Mouse (Mus musculus) lung, adult 18-20 months (tissue): Measurements from ENCODE around the gene Pigc.

ENCODE experiments used
- DNase-seq, 2 experiments: peaks; one replicate each; pipeline ENCODE4 v3.0.0; 2022; ENCODE audit warnings: mixed read lengths in 2 of 2

Gene Pigc

DNA sequence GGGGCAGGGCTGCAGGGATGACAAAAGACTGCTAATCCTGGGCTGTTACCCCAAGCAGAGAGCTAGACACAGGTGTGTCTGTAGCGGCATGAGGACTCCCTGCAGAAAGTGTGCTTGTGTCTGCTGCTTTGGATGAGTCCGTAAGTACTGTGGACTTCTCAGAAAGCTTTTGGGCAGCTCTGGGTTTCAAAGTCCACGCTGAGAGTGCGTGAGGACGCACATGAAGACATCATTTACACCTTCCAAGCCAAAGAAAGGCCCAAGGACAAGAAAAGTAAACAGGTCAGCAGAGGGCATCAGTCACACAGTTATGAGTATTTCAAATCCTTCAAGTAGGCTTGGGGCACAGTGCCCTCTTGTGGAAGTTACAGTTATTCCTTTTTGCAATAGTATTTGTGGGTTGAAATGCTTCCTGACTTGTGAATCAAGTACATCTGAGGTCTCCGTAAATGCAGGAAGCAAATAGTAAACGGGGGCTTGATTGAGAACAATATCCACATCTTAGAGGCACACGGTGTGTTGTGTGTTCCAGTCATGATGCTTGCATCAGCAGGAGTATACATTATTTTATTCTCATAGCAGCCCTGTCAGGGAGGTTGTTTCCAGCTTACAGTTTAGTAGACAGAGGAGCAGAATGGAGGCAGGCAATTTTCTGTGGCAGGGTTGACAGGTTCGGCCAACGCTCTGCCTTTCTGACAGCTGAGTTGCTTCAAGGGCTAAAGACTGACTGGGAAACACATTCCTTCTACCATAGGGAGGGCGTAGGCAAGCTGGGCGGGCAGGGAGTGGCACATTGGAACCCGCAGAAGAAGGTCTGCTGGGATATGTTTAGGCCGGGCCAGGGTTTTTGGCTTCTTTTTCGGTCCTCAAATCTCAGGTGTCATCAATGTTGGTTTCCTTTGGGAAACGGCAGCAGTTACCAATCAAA is 7.5 kb downstream of the Pigc start:
- peak; percentile 69 to 82 for DNase-seq

DNA sequence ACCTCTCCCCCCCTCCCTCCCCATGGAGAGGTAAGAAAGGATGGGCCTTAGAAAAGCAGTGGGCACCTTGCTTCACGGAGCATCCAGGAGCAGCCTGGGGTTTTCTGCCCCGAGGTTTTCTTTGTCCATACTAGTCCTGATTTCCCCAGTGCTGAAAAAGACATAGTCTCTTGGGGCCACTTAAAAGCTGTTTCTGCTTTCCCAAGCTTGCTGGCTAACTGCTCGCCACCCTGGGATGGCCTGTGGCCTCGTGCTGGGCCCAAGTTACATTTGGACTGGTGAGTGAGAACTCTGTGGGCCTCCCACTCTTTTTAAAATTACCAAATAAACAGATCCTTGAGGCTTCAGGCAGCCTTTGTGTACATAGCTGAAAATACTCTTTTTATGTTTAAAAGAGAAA is 8.3 kb downstream of the Pigc start:
- DNase-seq = no peak

- DNase-seq = no peak
These were observed 9.3 kb downstream of the Pigc start for GRCm38 (mm10) chr1:161978173-161978700.

DNA sequence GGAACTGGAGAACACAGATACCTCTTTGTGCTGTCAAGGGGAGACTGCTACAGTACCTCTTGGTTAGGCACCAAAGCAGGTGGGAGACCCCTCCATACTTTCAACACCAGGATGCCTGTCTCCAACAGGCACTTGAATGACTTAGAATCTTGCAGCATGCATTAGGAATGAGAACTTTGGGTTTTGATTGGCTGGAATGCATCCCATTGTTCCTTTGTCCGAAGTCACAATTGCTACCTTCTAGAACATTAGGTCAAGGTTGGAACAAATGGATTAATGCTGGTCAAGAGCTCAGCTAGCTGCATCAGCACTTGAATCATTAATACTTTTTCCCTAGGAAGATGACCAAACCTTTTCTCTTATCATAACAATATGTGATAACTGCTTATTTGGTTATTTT is 10.6 kb downstream of the Pigc start, which contains the start of gene 4930558K02Rik:
4930558K02Rik (minus strand) TSS at position 101 of the 400 bp plus-strand sequence.
- DNase-seq = no peak

GRCm38 (mm10) chr1:161980046-161980445 is 11.1 kb downstream of the Pigc start:
- DNase-seq = no peak

DNA sequence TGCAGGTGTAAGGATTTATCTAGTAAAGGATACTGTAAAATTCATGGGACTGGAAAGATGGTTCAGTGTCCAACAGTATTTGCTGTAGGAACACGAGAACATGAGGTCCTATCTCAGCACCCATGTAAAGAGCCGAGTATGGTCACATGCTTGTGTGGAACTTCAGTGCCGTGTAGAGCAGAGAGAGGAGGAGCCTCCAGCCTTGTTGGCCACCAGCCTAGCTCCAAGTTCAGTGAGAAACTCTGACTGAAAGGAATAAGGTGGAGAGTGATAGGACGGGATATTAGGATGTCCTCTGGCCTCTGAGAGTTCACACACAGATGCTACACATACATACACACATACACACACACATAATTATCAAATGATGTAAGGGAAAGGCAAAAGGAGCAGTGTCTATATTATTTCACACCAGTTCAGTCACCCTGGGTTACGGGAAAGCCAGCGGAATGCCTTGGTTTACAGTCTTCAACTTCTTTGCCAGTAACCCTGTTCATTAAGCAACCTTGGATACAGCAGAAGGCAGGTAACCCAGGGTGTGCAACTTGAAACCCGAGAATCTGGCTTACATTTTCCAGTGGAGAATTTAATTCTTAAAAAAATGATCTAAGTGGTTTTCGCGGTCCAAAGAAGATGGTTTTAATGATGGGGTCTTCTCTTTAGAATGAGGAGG is 11.8 kb downstream of the Pigc start:
- DNase-seq = no peak

- no peak for DNase-seq
These were observed 14.5 kb downstream of the Pigc start for GRCm38 (mm10) chr1:161983451-161983850.

DNA sequence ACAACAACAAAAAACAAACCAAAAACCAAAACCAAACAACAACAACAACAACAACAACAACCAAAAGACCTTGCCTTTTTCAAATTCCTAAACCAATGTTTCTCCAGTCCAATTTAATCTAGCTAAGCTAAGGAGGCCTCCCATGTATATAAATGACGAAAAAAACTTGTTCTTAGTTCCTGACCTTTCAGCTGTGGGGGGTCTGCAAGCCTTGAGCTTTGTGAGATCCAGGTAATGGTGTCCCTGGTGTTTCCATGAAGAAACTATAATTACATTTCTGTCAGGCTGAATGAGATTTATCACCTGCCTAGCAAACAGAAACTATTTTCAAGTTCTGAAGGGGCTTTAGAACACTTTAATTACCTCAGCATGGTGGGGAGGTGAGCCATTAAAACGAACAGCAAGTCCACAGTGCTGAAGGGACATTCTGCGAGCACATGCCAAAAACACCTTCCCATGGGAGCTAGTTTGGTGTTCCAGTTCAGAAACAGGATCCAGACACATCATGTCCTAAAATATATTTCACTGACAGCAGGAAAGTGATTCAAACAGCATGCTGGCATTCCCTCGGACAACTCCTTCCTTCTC is 15.1 kb downstream of the Pigc start:
- DNase-seq = no peak

DNA sequence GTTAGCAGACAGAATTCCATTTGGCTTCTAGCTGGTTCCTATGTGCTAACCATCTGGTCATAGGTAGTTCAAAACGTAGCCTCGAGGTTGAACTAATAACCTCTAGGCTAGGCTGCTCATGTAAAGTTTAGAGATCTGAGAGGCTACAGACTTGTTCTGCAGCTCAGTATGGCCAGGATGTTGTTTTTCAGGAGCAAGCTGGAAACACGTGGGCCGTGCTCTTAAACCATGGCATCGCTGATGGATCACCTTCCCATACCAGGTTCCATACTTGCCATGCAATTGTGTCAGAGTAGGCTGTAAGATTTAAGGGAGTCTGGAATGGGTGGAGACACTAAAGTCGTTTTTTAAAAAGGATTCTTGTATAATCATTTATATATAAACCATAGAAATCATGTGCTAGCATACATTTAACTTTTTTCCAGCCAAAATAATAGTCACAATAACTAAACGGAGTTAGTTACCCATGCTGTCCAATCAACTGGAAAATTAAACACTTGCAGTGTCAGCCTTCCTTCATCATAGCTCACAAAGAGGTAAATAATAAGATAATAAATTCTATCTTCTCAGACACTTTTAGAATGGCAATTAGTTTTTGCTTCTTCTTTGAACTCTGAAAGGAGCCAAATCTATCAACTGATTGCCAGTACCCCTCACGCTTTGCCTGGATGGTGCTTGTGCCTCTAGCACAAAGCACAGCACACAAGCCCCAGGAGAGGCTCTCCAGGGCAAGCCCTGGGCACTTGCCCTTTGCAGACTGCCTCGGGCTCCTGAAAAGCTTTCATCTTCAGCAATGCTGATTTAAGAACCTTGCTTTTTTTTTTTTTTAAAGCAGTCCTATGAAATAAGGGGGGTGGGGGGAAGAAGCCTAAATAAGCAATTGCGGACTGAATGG is 21.9 kb downstream of the Pigc start:
- DNase-seq = no peak

- DNase-seq = no peak
These were observed 22.9 kb downstream of the Pigc start for GRCm38 (mm10) chr1:161991846-161992245.

DNA sequence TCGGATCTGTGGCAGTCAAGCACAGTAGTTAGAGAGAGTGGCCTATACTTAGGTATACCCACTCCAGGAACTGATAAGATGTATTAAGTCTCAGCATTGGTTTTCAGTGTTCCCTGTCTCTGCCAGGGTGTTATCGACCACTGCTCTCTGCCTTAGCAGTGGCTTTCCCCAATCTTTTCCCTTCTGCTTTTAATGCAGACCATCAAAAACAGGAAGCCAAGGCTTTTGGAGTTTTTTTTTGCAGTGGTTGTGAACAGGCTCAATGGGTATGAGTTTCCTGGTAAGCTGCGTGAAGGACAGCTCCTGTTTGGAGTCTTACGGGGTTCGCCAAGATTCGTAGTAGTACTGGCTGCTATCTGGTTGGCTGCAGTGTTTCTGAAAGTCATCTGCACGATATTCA is 23.4 kb downstream of the Pigc start:
- no peak for DNase-seq

- DNase-seq = no peak
These were observed 29.8 kb downstream of the Pigc start for GRCm38 (mm10) chr1:161998781-161999180.

GRCm38 (mm10) chr1:161999338-161999737 is 30.4 kb downstream of the Pigc start:
- DNase-seq = no peak

DNA sequence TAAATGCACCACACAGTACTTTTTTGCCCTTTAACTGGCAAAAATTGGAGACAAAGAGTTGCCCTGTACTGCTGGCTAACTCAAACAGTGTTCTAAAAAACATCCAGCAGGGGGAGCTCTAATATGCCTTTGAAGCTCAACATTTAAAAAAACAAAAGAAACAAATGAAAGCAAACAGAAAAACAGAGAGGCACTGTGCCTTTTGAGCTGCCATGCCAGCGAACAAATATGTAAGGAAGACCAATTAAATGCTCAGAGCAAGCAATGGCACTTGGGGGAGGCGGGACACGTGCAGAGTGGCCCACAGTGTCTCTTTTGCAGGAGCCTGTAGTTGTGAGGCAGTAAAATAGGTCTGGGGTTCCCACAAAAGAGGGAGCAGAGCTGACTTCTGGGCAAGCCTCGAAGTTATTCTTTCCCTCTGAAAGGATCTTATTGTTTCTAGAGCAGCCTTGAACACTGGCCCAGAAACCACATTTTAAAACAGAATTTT is 30.9 kb downstream of the Pigc start:
- DNase-seq = peak in 1 of 2 experiments; percentile 7

DNA sequence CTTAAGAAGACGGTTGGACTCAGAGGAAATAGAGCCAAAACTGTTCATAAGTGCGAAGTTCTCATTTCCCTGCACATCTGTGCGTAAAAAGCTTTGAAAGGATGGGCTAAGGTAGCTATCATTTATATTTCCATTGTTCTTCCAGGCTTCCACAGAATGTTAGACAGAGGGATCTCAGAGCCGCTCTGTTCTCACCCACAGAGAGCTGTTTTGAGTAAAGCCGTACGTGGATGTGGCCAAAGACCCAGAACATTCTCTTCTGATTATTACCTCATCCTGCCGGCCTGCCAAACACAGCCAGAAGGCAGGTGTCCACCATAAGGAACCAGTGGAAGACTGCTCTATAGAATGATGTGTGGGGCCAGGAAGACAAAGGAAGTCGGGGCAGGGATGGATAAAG is 32.3 kb downstream of the Pigc start:
- no peak for DNase-seq

GRCm38 (mm10) chr1:162003729-162004517 is 34.9 kb downstream of the Pigc start:
- DNase-seq = no peak

DNA sequence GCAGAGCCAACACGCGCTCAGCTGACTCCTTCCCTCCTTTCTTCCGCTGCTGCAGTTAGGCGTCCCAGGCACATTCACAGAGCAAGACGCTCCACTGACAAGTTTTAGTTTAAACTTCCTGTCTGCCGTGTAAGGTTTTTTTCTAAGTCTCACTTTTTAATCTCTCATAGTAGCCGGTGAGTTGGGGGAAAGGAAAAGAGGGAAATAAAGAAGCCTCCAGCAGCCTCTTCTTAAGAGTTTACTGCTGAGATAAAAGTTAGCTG is 35.5 kb downstream of the Pigc start:
- DNase-seq = no peak

DNA sequence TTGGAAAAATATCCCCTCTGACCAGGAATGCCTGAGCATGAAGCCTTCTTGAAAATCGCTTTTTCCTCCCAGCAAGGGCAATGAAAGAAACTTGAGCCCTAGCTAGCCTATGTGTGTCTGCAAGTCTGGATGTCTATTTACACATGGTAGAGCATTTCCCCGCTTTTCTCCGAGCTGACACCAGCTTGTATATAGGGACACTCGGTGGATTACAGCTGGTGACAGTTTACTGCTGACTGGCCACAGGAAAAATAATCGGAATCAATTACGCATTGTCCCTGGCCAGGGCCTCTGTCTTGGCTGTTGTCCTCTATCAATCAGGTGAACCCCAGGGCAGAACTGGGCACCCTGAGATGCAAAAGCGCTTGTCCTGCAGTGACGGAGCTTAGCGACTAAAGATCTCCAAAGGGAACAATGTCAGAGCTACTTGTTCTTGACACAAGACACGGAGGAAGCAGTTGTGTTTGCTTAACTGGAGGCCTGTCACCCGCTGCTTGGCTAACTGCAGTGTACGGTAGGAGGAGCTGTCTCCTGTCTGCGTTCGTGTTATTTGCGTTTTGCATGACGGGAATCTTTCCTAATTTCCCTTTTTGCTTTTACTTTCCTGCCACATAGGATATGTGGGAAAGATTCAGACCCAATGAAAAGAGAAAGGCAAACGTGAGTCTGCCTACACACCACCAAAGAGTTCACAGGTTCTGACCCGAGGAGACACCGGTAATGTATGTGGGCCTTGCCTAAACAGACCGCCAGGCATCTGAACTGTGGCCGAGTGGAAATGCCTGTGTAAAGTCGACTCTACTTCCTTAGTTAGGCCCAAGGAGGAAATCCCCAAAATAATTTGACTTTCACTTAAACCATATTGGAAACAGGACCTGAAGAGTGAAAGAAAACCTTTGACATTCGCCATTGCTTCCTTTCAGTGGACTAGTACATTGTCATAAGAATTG is 36.1 kb downstream of the Pigc start:
- DNase-seq = peak; percentile 64 to 73

- peak; percentile 13 to 26 for DNase-seq
These were observed 37.1 kb downstream of the Pigc start for GRCm38 (mm10) chr1:162006109-162006508.

- no peak for DNase-seq
These were observed 39.2 kb downstream of the Pigc start for GRCm38 (mm10) chr1:162008208-162008607.
